Mouse (Mus musculus) thymus, postnatal 25 days (tissue): ENCODE data around the gene Dpt.
A peak's percentile ranks its signal among the peaks of the same experiment; 100 is the strongest.
"Not testable (repeated sequence)": the region's sequence is repeated elsewhere in the genome, so short reads cannot be mapped to it uniquely, and the experiment has no call there.

Experiments used
- DNase-seq: peaks from one replicate; pipeline ENCODE4 v3.0.0; 2022

Gene Dpt

GRCm38 (mm10) chr1:164796471-164796870 is at the start of gene Dpt:
Gene Dpt (plus strand): TSS chr1:164796644.
- DNase-seq, result no peak

- no peak for DNase-seq
Observed at GRCm38 (mm10) chr1:164753736-164754135, 42.7 kb upstream of the Dpt start.

- no peak for DNase-seq
Observed at GRCm38 (mm10) chr1:164755671-164756070, 40.8 kb upstream of the Dpt start.

- DNase-seq, result no peak
Observed at GRCm38 (mm10) chr1:164756951-164757350, 39.5 kb upstream of the Dpt start.

- DNase-seq, result no peak
Observed at GRCm38 (mm10) chr1:164758401-164758800, 38.0 kb upstream of the Dpt start.

GRCm38 (mm10) chr1:164762276-164762675 is 34.2 kb upstream of the Dpt start:
- peak; percentile 7 for DNase-seq

GRCm38 (mm10) chr1:164766646-164767045 is 29.8 kb upstream of the Dpt start:
- no peak for DNase-seq

GRCm38 (mm10) chr1:164770611-164771010 is 25.8 kb upstream of the Dpt start:
- no peak for DNase-seq

GRCm38 (mm10) chr1:164780851-164781510 is 15.5 kb upstream of the Dpt start:
- DNase-seq, result no peak

GRCm38 (mm10) chr1:164786165-164786564 is 10.3 kb upstream of the Dpt start:
- no peak for DNase-seq

GRCm38 (mm10) chr1:164787771-164788170 is 8.7 kb upstream of the Dpt start:
- no peak for DNase-seq

GRCm38 (mm10) chr1:164788292-164788691 is 8.2 kb upstream of the Dpt start:
- DNase-seq, result no peak

- DNase-seq, result not testable (repeated sequence)
Observed at GRCm38 (mm10) chr1:164790296-164790695, 6.1 kb upstream of the Dpt start.

- no peak for DNase-seq
Observed at GRCm38 (mm10) chr1:164793049-164793448, 3.4 kb upstream of the Dpt start.

GRCm38 (mm10) chr1:164797746-164798285 is 1.4 kb downstream of the Dpt start:
- DNase-seq, result no peak

- no peak for DNase-seq
Observed at GRCm38 (mm10) chr1:164798471-164798922, 2.1 kb downstream of the Dpt start.

GRCm38 (mm10) chr1:164799161-164799560 is 2.7 kb downstream of the Dpt start:
- no peak for DNase-seq

GRCm38 (mm10) chr1:164804277-164804676 is 7.8 kb downstream of the Dpt start:
- no peak for DNase-seq

- DNase-seq, result no peak
Observed at GRCm38 (mm10) chr1:164804751-164805435, 8.4 kb downstream of the Dpt start.

- DNase-seq, result no peak
Observed at GRCm38 (mm10) chr1:164809371-164809770, 12.9 kb downstream of the Dpt start.

GRCm38 (mm10) chr1:164811296-164811695 is 14.9 kb downstream of the Dpt start:
- no peak for DNase-seq

- no peak for DNase-seq
Observed at GRCm38 (mm10) chr1:164814243-164814642, 17.8 kb downstream of the Dpt start.

- DNase-seq, result peak; percentile 27
Observed at GRCm38 (mm10) chr1:164815330-164815729, 18.9 kb downstream of the Dpt start.

- DNase-seq, result no peak
Observed at GRCm38 (mm10) chr1:164817331-164817730, 20.9 kb downstream of the Dpt start.
